Mouse (Mus musculus) thymus, adult 2 months (tissue): ENCODE data around the gene Slc35f1. TPM values are rescaled to one million over a fixed set of nuclear protein-coding genes. Genes with fewer than 3 reads are reported as not detected.

Source experiments
- DNase-seq: peaks from one replicate; pipeline ENCODE4 v3.0.0; 2021
- H3K27ac ChIP-seq: fragments of 200-500 bp; 2 replicates; pipeline ENCODE4 v1.5.1; 2012; ENCODE audit warnings: low read length, control low read depth; ENCODE audit not compliant: control insufficient read depth, insufficient read depth
- H3K27me3 ChIP-seq: fragments of 200-500 bp; 2 replicates; pipeline ENCODE4 v1.6.1; 2012; ENCODE audit warnings: mild to moderate bottlenecking, low read length, moderate library complexity, mixed read lengths; ENCODE audit not compliant: control insufficient read depth, insufficient read depth
- H3K36me3 ChIP-seq: fragments of 200-500 bp; 2 replicates; pipeline ENCODE4 v1.6.1; 2012; ENCODE audit warnings: mild to moderate bottlenecking, low read length, moderate library complexity; ENCODE audit not compliant: control insufficient read depth, insufficient read depth
- H3K4me1 ChIP-seq: fragments of 200-500 bp; replicated peaks from 2 replicates; pipeline ENCODE4 v1.6.1; 2012; ENCODE audit warnings: low read length; ENCODE audit not compliant: control insufficient read depth, insufficient read depth
- H3K4me3 ChIP-seq: fragments of 200-500 bp; 2 replicates; pipeline ENCODE4 v1.5.1; 2012; ENCODE audit warnings: mild to moderate bottlenecking, low read length, control low read depth, moderate library complexity; ENCODE audit not compliant: control insufficient read depth, insufficient read depth
- CTCF ChIP-seq: fragments of 200-500 bp; IDR thresholded peaks from 2 replicates; pipeline ENCODE4 v1.5.1; 2012; ENCODE audit warnings: mild to moderate bottlenecking, control low read depth, low read length, moderate library complexity, borderline replicate concordance; ENCODE audit not compliant: control insufficient read depth, poor library complexity, insufficient read depth; ENCODE audit errors: extremely low read depth
- POLR2A ChIP-seq: fragments of 200-500 bp; IDR thresholded peaks from 2 replicates; pipeline ENCODE4 v1.6.1; 2012; ENCODE audit warnings: mild to moderate bottlenecking, low read length, control low read depth, moderate library complexity; ENCODE audit not compliant: control insufficient read depth, poor library complexity, insufficient read depth; ENCODE audit errors: extremely low read depth
- WGBS: fragments of 180-500 bp; shearing (Covaris S2); methylation state at CpG from one replicate; pipeline ENCODE4 v1.1.7; 2018; 5-methylcytosine and 5-hydroxymethylcytosine counted together
- polyA plus RNA-seq: library from polyadenylated mRNA; depleted of rRNA; stranded (reverse); fragments of >200 nt; gene quantifications from 2 replicates; pipeline ENCODE4 v1.2.3, GENCODE M21; 2012

The Slc35f1 gene
- polyA plus RNA-seq, 1 experiment, result 0.22 TPM

GRCm38 (mm10) chr10:52996886-52997285, 306.6 kb downstream of the Slc35f1 start:
- H3K4me1 ChIP-seq, result no peaks in the 10 kb centered on the region
- no peak overlapping the region for H3K27ac ChIP-seq
- H3K36me3 ChIP-seq, result no peaks in the 10 kb centered on the region
- no peak overlapping the region for H3K4me3 ChIP-seq
- WGBS, result 82% methylated on average over 2 of the region's 2 CpGs
- TF ChIP-seq CTCF (no peak), POLR2A (no peak)
- no peak for DNase-seq
- no peaks in the 10 kb centered on the region for H3K27me3 ChIP-seq

- no peak overlapping the region for H3K4me3 ChIP-seq
- H3K4me1 ChIP-seq, result no peaks in the 10 kb centered on the region
- DNase-seq, result no peak
- TF ChIP-seq POLR2A (no peak), CTCF (no peak)
- H3K27ac ChIP-seq, result no peak overlapping the region
- WGBS, result 96% methylated on average over 7 of the region's 7 CpGs
- H3K27me3 ChIP-seq, result no peaks in the 10 kb centered on the region
- no peaks in the 10 kb centered on the region for H3K36me3 ChIP-seq
Measured at GRCm38 (mm10) chr10:53001136-53001535, 310.8 kb downstream of the Slc35f1 start.

- no peaks in the 10 kb centered on the region for H3K36me3 ChIP-seq
- no peak for DNase-seq
- no peaks in the 10 kb centered on the region for H3K27me3 ChIP-seq
- H3K4me3 ChIP-seq, result no peak overlapping the region
- no peaks in the 10 kb centered on the region for H3K4me1 ChIP-seq
- 93% methylated on average over 1 of the region's 1 CpGs for WGBS
- no peak overlapping the region for H3K27ac ChIP-seq
- TF ChIP-seq POLR2A, result no peak
- no peak for TF ChIP-seq CTCF
Measured at GRCm38 (mm10) chr10:53006229-53007190, 316.2 kb downstream of the Slc35f1 start.

- WGBS, result 73% methylated on average over 5 of the region's 5 CpGs
- H3K4me1 ChIP-seq, result no peaks in the 10 kb centered on the region
- H3K4me3 ChIP-seq, result no peak overlapping the region
- TF ChIP-seq POLR2A (no peak), CTCF (no peak)
- no peaks in the 10 kb centered on the region for H3K27me3 ChIP-seq
- no peak for DNase-seq
- H3K36me3 ChIP-seq, result no peaks in the 10 kb centered on the region
- H3K27ac ChIP-seq, result no peak overlapping the region
Measured at GRCm38 (mm10) chr10:53013878-53014277, 323.5 kb downstream of the Slc35f1 start.

GRCm38 (mm10) chr10:53028454-53028853, 338.1 kb downstream of the Slc35f1 start:
- Histone ChIP-seq H3K4me1 (no peaks in the 10 kb centered on the region), H3K27ac (no peak overlapping the region), H3K36me3 (no peaks in the 10 kb centered on the region), H3K27me3 (no peaks in the 10 kb centered on the region), H3K4me3 (no peak overlapping the region)
- no peak for DNase-seq
- 85% methylated on average over 4 of the region's 4 CpGs for WGBS
- TF ChIP-seq POLR2A, result no peak

GRCm38 (mm10) chr10:53035202-53035601, 344.9 kb downstream of the Slc35f1 start:
- no peaks in the 10 kb centered on the region for H3K4me1 ChIP-seq
- no peak for TF ChIP-seq POLR2A
- no peak for TF ChIP-seq CTCF
- H3K27me3 ChIP-seq, result no peaks in the 10 kb centered on the region
- H3K36me3 ChIP-seq, result no peaks in the 10 kb centered on the region
- H3K4me3 ChIP-seq, result no peak overlapping the region
- no peak overlapping the region for H3K27ac ChIP-seq
- DNase-seq, result no peak
- WGBS, result 33% methylated on average over 1 of the region's 1 CpGs

- no peak for TF ChIP-seq POLR2A
- H3K4me3 ChIP-seq, result no peak overlapping the region
- no peak for DNase-seq
- H3K27me3 ChIP-seq, result no peaks in the 10 kb centered on the region
- no peak overlapping the region for H3K27ac ChIP-seq
- no peaks in the 10 kb centered on the region for H3K4me1 ChIP-seq
- no peaks in the 10 kb centered on the region for H3K36me3 ChIP-seq
Measured at GRCm38 (mm10) chr10:53045931-53046330, 355.6 kb downstream of the Slc35f1 start.
